Mouse (Mus musculus) R1 (cell line): ENCODE results near the gene Zfp638.

Experiments
- DNase-seq: peaks from one replicate; pipeline ENCODE4 v3.0.0-alpha.2; 2018; ENCODE audit warnings: low read depth, low spot score

The Zfp638 gene

GRCm38 (mm10) chr6:83890281-83891015, 23.5 kb downstream of the Zfp638 start:
- peak; percentile 95 for DNase-seq

DNA sequence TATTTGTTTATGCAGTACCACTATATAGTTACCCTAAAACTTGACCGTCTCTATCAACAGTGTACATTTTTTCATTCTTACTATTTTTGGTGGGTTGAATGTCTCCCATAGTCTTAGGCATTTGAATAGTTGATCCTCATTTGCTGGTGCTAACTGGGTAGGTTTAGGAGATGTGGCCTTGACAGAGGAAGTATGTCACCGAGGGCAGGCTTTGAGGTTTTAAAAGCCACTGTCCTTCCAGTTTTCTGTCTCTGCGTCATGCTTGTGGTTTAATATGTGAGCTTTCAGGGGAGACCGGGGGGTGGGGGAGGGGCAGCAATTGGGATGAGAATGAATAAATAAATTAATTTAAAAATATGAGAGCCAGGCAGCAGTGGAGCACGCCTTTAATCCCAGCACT, 24.3 kb downstream of the Zfp638 start:
- DNase-seq, result no peak

GRCm38 (mm10) chr6:83891687-83892086, 24.8 kb downstream of the Zfp638 start:
- DNase-seq, result no peak

DNA sequence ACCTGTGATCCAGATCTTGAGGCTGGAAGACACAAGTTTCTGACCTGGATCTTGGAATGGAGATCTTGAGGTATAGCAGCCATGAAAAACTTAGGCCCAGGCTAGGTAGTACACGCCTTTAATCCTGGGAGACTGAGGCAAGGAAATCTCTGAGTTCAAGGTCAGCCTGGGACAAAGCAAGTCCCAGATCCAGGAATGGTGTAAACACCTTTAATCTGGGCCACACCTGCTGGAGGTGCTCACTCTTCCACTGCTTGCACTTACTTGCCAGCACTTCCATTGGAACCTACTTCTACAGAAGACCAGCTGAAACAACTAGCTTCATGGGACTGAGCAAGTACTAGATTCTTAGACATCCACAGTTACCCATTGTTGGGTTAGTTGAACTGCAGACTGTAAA, 26.2 kb downstream of the Zfp638 start:
- DNase-seq, result peak; percentile 76

- peak; percentile 94 for DNase-seq
These were observed 26.7 kb downstream of the Zfp638 start for GRCm38 (mm10) chr6:83893584-83893983.

DNA sequence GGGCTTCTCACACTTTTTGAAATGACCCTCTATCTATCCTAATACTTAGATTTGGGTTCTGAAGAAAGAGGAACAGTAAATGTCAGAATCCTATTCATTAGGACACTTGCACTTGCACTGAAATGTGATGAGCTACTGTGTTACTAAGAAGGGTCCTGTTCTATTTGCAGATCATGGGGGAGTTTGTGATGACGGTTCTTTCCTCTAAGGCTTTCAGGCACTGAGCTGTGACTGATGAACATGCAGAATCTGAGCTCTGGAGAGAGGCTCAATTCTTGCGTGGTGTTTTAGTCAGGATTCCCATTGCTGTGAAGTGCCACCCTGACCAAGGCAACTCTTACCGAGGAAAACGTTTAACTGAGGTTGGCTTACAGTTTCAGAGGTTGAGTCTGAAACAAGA, 32.2 kb downstream of the Zfp638 start:
- DNase-seq, result no peak

- no peak for DNase-seq
These were observed 38.4 kb downstream of the Zfp638 start for GRCm38 (mm10) chr6:83905276-83905675.

DNA sequence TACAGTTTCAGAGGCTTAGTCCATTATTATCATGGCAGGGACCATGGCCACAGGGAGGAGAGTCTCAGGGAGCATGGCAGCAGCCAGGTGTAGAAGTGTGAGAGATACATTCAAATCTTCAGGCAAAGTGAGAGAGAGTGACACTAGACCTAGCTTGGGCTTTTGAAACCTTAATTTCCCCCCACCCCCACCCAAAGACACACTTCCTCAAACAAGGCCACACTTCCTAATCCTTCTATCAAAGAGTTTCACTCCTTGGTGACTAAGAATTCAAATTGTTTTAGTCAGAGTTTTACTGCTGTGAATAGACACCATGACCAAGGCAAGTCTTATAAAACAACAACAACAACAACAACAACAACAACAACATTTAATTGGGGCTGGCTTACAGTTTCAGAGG, 39.8 kb downstream of the Zfp638 start:
- no peak for DNase-seq

DNA sequence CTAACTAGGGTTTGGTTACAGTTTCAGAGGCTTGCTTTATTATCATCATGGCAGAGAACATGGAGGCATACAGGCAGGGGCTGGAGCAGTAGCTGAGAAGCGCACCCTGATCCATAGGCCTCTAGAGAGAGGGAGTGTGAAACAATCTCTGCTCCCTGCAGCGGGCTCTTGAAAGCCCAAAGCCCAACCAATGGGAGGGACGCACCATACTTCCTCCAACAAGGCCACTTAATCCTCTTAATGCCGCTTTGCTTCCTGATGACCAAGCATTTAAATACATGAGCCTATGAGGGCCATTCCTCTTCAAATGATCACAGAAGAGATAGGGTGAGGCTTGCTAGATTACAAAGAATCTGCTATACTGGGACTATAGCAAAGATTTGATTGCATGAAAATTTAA, 41.5 kb downstream of the Zfp638 start:
- peak; percentile 52 for DNase-seq

- DNase-seq, result no peak
These were observed 46.8 kb downstream of the Zfp638 start for GRCm38 (mm10) chr6:83913710-83914109.

DNA sequence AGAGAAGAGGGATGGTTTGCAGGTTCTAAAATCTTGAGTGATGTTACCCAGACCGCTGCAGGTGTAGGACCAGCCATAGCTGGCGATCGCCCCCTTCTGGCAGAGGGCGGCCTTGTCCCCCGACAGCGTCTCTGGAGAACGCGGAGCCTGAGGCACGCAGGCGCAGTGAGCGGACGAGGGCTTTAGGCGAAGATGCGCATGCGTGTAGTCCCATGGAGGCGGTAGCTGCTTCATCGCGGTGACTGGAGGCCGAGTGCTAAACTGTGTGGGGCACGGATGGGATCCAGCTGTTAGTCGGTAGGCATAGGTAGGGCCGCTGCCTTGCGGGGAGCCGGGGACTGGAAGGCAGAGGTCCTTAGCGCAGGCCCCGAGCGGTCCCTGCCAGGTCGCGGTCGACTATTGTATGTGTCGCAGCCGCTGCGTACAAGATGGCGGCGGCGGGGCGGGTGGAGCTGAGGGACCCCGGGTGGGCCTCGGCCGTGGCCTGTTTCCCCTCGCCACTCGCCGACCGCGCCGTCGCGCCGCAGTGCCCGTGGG, 47.3 kb downstream of the Zfp638 start:
- DNase-seq, result peak; percentile 96

DNA sequence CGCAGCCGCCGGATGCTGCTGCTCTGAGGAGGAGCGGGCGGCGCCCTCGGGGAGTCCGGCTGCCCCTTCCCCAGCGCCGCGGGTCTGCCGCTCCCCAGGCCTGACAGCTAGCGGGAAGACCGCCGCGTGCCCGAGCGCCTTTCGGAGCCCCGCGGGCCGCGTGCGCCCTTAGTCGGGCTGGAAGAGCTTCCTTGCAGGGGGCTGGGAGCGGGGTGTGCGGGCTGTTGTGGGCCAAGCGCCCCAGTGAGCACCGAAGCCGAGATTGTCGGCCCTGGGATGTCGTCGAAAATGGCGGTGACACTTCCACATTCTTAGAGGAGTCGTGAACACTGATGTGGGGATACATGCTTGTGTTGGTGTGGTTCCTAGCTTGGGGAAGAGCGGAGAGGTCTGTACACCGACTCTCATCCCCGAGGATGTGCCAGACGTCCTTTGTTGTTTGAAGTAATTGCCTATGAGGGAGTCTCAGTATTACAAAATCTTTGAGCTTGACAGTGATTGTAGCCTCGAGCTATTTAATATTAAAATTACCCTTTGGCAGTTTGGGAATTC, 47.9 kb downstream of the Zfp638 start:
- DNase-seq, result peak; percentile 80

- peak; percentile 62 for DNase-seq
These were observed 60.5 kb downstream of the Zfp638 start for GRCm38 (mm10) chr6:83927418-83927817.

DNA sequence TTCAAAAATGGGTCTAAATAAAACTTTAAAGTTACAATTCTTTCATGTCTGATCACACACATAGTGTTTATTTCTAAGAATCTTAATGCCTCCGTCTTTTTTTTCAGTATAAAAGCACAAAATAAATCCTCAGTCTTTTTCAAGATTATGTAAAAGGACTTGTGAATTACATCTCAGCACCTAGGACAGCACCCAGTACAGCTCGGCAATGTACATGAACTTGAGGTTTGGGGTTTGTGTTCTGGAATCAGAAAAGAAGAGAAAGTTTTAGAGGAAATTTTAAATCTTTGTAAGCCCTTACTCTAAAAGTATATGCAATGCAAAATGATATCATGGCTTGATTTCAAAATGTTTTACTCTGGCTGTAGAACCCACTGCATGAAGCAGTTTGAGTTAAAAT, 61.3 kb downstream of the Zfp638 start:
- peak; percentile 53 for DNase-seq

GRCm38 (mm10) chr6:83939492-83939891, 72.6 kb downstream of the Zfp638 start:
- DNase-seq, result no peak

- DNase-seq, result no peak
These were observed 75.9 kb downstream of the Zfp638 start for GRCm38 (mm10) chr6:83942806-83943205.

GRCm38 (mm10) chr6:83953603-83954002, 86.7 kb downstream of the Zfp638 start:
- DNase-seq, result no peak

- no peak for DNase-seq
These were observed 120.7 kb downstream of the Zfp638 start for GRCm38 (mm10) chr6:83987642-83988041.

DNA sequence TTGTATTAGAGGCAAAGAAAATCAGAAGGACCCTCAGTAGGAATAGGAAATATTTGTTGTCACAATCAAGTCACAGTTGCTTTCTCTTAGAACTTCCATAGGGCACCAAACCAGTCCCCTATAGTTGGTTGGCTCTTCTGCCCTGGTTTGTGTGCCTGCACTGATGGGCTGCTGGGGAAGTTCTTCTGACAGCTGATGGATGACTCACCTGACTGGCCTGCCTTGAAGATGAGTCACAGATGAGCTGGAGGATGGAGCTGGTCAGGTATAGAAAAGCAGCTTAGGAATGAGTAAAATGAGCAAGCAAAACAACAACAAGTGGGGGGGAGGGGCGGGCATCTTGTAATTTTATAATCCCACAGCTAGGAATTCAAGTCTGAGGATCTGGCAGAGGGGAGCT, 135.8 kb downstream of the Zfp638 start:
- DNase-seq, result no peak

DNA sequence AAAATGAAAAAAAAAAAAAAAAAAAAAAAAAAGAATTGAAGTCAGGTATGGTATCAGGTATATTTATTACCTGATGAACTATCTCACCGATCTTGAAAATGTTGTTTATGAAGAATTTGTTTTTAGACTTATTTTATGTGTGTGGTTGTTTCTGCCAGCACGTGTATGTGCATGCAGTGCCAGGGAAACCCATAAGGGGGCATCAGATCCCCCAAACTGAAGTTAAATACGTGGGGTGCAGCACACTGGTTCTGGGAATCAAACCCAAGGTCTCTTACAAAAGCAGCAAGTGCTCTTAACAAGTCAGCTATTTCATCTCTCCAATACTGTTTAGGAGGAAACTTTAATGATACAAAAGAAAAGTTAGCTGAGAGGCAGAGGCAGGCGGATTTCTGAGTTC, 137.4 kb downstream of the Zfp638 start:
- DNase-seq, result peak; percentile 44

DNA sequence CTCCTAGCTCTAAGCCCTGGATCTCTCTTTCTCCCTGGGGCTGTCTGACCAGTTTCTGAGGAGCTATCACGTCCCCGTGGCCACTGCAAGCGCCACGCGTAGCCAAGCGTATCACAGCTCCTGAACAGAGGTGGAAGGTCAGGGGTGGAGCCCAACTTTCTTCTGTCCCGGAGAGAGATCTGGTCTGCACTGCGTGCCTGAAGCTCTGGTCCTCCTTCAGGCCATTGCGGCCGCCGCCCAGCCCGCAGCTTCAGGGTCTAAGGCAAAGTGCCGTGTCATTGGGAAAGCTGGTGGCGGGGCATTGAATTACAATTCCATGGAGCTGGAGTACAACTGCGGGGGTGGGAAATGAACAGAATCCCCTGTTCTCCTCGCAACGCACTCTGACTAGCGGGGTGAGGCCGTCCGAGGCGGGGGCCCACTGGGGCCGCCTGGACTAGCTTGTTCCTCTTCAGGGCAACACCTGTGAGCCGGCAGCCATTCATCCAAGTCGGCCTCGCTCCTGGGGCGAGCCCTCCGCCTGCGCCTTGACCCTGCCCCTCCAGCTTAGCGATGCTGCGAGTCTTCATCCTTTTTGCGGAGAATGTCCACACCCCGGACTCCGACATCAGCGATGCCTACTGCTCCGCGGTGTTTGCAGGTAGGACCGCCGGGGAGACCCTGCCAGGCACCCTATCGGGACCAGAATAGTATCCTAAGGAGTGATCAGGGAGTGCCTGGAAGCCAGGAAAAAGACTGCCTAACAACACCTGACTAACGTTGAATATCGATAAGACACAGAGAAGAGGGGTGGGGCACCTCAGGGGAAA, 141.7 kb downstream of the Zfp638 start, which contains the start of gene Dysf:
Gene Dysf (plus strand): TSS at position 228 of the 809 bp plus-strand sequence.
- DNase-seq, result peak; percentile 70

DNA sequence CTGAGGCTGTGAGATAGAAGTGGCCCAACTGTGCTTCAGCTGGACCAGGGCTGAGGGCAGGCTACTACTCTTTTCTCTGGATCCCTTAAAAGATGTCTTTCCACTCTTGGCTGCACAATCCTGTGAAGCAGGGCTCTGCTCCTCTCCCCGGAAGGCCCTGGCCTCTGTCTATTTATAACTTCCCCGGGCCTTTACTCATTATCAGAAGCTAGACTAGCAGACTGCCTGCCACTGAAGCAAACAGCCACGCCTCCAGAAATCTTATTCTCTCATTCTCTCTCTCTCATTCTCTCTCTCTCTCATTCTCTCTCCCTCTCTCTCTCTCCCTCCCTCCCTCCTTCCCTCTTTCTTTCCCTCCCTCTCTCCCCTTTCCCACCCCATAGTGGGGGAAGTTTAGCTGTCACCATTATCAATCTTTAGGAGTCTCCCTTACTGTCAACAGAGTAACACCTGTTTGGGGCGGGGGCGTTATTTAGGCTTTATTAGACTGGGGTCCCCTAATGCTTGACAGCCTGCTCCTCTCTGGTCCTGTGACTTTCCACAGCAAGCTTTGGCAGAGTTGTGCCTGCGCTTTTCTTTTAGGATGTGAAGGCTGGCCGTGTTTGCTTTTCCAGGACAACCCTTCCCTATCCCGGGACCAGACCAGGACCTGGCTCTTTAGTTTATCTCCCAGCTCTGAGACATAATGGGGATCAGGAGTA, 142.4 kb downstream of the Zfp638 start:
- DNase-seq, result no peak
